Mouse (Mus musculus): ENCODE data around the gene Appl1. TPM values are rescaled to one million over a fixed set of nuclear protein-coding genes. Genes with fewer than 3 reads are reported as not detected.

Appl1 gene
- total RNA-seq (2022), result 10 to 100 TPM; 28.7 to 94.6 (median 58.6) TPM

- no peak for DNase-seq
These were observed at the start of gene Appl1 for GRCm38 (mm10) chr14:26971106-26971789. Appl1 (minus strand) TSS chr14:26971232.

- DNase-seq, result peak; percentile 86
These were observed 48.8 kb upstream of the Appl1 start for GRCm38 (mm10) chr14:27019850-27020249.

GRCm38 (mm10) chr14:27017936-27018335, 46.9 kb upstream of the Appl1 start:
- DNase-seq, result no peak

GRCm38 (mm10) chr14:27013658-27014057, 42.6 kb upstream of the Appl1 start:
- no peak for DNase-seq

- no peak for DNase-seq
These were observed 40.5 kb upstream of the Appl1 start for GRCm38 (mm10) chr14:27011561-27011960.

GRCm38 (mm10) chr14:27005937-27006336, 34.9 kb upstream of the Appl1 start:
- DNase-seq, result no peak

- DNase-seq, result no peak
These were observed 33.9 kb upstream of the Appl1 start for GRCm38 (mm10) chr14:27004906-27005305.

- DNase-seq, result no peak
These were observed 29.4 kb upstream of the Appl1 start for GRCm38 (mm10) chr14:27000386-27000785.

GRCm38 (mm10) chr14:26996257-26996656, 25.2 kb upstream of the Appl1 start:
- DNase-seq, result no peak

- DNase-seq, result no peak
These were observed 23.2 kb upstream of the Appl1 start, which contains the start of gene Hesx1 for GRCm38 (mm10) chr14:26994211-26994741. Hesx1 (plus strand) TSS chr14:26994416.

- DNase-seq, result no peak
These were observed 22.4 kb upstream of the Appl1 start for GRCm38 (mm10) chr14:26993427-26993826.

- no peak for DNase-seq
These were observed 20.6 kb upstream of the Appl1 start for GRCm38 (mm10) chr14:26991622-26992021.

- no peak for DNase-seq
These were observed 17.7 kb upstream of the Appl1 start for GRCm38 (mm10) chr14:26988694-26989093.

GRCm38 (mm10) chr14:26982150-26982530, 11.1 kb upstream of the Appl1 start:
- peak; percentile 55 for DNase-seq

GRCm38 (mm10) chr14:26981494-26982149, 10.6 kb upstream of the Appl1 start:
- no peak for DNase-seq

GRCm38 (mm10) chr14:26981021-26981420, 10.0 kb upstream of the Appl1 start:
- DNase-seq, result no peak

GRCm38 (mm10) chr14:26979808-26980207, 8.8 kb upstream of the Appl1 start:
- DNase-seq, result no peak

GRCm38 (mm10) chr14:26977500-26977899, 6.5 kb upstream of the Appl1 start:
- no peak for DNase-seq

- DNase-seq, result no peak
These were observed 5.2 kb upstream of the Appl1 start for GRCm38 (mm10) chr14:26976212-26976611.

- peak; percentile 70 for DNase-seq
These were observed 4.5 kb upstream of the Appl1 start for GRCm38 (mm10) chr14:26975490-26975889.

GRCm38 (mm10) chr14:26973089-26973488, 2.1 kb upstream of the Appl1 start:
- no peak for DNase-seq

GRCm38 (mm10) chr14:26970439-26970932, 546 bp downstream of the Appl1 start:
- peak; percentile 91 for DNase-seq

GRCm38 (mm10) chr14:26969856-26970407, 1.1 kb downstream of the Appl1 start:
- peak; percentile 51 for DNase-seq
